Mouse (Mus musculus) forebrain, embryonic 13.5 days (tissue): ENCODE data around the gene Ncoa6. TPM values are rescaled to one million over a fixed set of nuclear protein-coding genes. Genes with fewer than 3 reads are reported as not detected.
A peak's percentile ranks its signal among the peaks of the same experiment; 100 is the strongest.

Experiments
- ATAC-seq: fragments of 200-750 bp; cut with Nextera tagmentation; 2 replicates; pipeline ENCODE4 v1.8.0; 2017
- H3K27ac ChIP-seq: fragments of 300-500 bp; sonication (generic); 2 replicates; pipeline ENCODE4 v1.5.1; 2015; ENCODE audit warnings: inconsistent platforms, mild to moderate bottlenecking, moderate library complexity
- H3K27me3 ChIP-seq: fragments of 300-500 bp; sonication (generic); 2 replicates; pipeline ENCODE4 v1.6.1; 2015; ENCODE audit warnings: mild to moderate bottlenecking, inconsistent platforms
- H3K36me3 ChIP-seq: fragments of 300-500 bp; sonication (generic); 2 replicates; pipeline ENCODE4 v1.6.1; 2015; ENCODE audit warnings: mild to moderate bottlenecking, inconsistent platforms; ENCODE audit not compliant: poor library complexity, severe bottlenecking
- H3K4me1 ChIP-seq: fragments of 300-500 bp; sonication (generic); 2 replicates; pipeline ENCODE4 v1.6.1; 2015; ENCODE audit warnings: inconsistent platforms
- H3K4me2 ChIP-seq: fragments of 300-500 bp; sonication (generic); 2 replicates; pipeline ENCODE4 v1.6.1; 2015; ENCODE audit warnings: inconsistent platforms, mild to moderate bottlenecking, moderate library complexity
- H3K4me3 ChIP-seq: fragments of 300-500 bp; sonication (generic); 2 replicates; pipeline ENCODE4 v1.5.1; 2015; ENCODE audit warnings: mild to moderate bottlenecking, inconsistent platforms
- H3K9ac ChIP-seq: fragments of 300-500 bp; sonication (generic); 2 replicates; pipeline ENCODE4 v1.6.1; 2015; ENCODE audit warnings: mild to moderate bottlenecking, inconsistent platforms
- H3K9me3 ChIP-seq: fragments of 300-500 bp; sonication (generic); replicated peaks from 2 replicates; pipeline ENCODE4 v1.6.1; 2016; ENCODE audit warnings: inconsistent platforms
- WGBS: fragments of 180-500 bp; shearing (Covaris S2); methylation state at CpG from one replicate; pipeline ENCODE4 v1.1.7; 2015; 5-methylcytosine and 5-hydroxymethylcytosine counted together
- polyA plus RNA-seq: library from polyadenylated mRNA; unstranded; fragments of >200 nt; fragmentation: Nextera tagmentation; extraction: Ambion mirVana; gene quantifications from 2 replicates; pipeline ENCODE4 v1.2.1, GENCODE M21; 2015

The Ncoa6 gene
- polyA plus RNA-seq, 1 experiment from 2014 or later: 30.5 TPM

DNA sequence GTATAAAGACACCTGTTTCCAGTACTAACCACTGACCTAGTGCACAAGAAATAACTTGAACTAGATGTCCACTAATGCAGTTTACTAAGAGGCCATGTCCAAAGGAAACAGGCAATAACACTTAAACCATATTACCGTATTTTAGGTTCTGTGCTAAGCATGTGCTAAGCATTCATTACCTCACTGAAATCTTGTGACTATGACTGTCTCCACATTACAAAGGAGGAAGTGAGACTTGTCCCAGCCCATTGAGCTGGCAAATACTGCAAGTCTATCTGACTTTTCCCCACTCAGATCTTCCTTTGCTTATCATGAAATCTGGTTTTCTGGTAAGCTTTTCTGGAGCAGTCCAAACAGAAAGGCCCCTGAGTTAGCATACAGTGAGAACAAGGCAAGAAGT is 69.1 kb downstream of the Ncoa6 start:
- Histone ChIP-seq H3K36me3 (peaks cover 78% of the 10 kb centered on the region), H3K9ac (no peak overlapping the region), H3K4me2 (no peak overlapping the region), H3K27me3 (no peaks in the 10 kb centered on the region), H3K27ac (no peak overlapping the region), H3K9me3 (no peaks in the 10 kb centered on the region), H3K4me1 (no peaks in the 10 kb centered on the region), H3K4me3 (no peak overlapping the region)
- ATAC-seq: no peak
- WGBS: 100% methylated on average over 1 of the region's 1 CpGs

- peaks cover 71% of the 10 kb centered on the region for H3K36me3 ChIP-seq
- WGBS: 99% methylated on average over 4 of the region's 4 CpGs
Measured at GRCm38 (mm10) chr2:155401926-155402325, 71.8 kb downstream of the Ncoa6 start.

DNA sequence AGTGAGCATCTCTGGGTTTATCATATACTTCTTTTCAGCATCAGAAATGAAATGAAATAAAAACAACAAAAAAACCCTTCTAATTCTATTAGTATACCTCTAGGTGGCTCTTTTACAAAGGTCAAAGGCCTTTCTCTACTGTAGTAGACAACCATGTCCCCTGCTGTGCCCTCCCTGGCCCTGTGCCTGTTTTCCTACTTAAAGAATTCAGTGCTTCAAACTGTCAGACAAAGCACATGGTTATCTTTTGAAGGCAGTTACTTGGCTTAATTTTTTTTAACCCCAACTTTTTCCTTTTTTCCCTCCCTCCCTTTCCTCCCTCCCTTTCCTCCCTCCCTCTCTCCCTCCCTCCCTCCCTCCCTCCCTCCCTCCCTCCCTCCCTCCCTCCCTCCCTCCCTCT is 73.4 kb downstream of the Ncoa6 start:
- no peak overlapping the region for H3K4me3 ChIP-seq
- no peak overlapping the region for H3K27ac ChIP-seq
- ATAC-seq: no peak
- H3K27me3 ChIP-seq: no peaks in the 10 kb centered on the region
- no peaks in the 10 kb centered on the region for H3K9me3 ChIP-seq
- no peak overlapping the region for H3K4me2 ChIP-seq
- peaks cover 69% of the 10 kb centered on the region for H3K36me3 ChIP-seq
- no peak overlapping the region for H3K9ac ChIP-seq
- H3K4me1 ChIP-seq: no peaks in the 10 kb centered on the region

More at GRCm38 (mm10) chr2:155401926-155402325, 71.8 kb downstream of the Ncoa6 start:
- H3K27me3 ChIP-seq: no peaks in the 10 kb centered on the region
- no peak overlapping the region for H3K27ac ChIP-seq
- H3K4me3 ChIP-seq: no peak overlapping the region
- no peak for ATAC-seq
- H3K4me1 ChIP-seq: no peaks in the 10 kb centered on the region
- no peak overlapping the region for H3K9ac ChIP-seq
- no peaks in the 10 kb centered on the region for H3K9me3 ChIP-seq
- no peak overlapping the region for H3K4me2 ChIP-seq

GRCm38 (mm10) chr2:155394586-155394985 is 79.1 kb downstream of the Ncoa6 start:
- no peak overlapping the region for H3K9ac ChIP-seq
- WGBS: 90% methylated on average over 5 of the region's 5 CpGs
- no peak for ATAC-seq
- no peak overlapping the region for H3K4me2 ChIP-seq
- H3K36me3 ChIP-seq: peaks cover 56% of the 10 kb centered on the region
- no peaks in the 10 kb centered on the region for H3K9me3 ChIP-seq
- H3K27me3 ChIP-seq: no peaks in the 10 kb centered on the region
- no peak overlapping the region for H3K4me3 ChIP-seq
- H3K27ac ChIP-seq: no peak overlapping the region
- H3K4me1 ChIP-seq: no peaks in the 10 kb centered on the region

GRCm38 (mm10) chr2:155388573-155388972 is 85.1 kb downstream of the Ncoa6 start:
- ATAC-seq: no peak

DNA sequence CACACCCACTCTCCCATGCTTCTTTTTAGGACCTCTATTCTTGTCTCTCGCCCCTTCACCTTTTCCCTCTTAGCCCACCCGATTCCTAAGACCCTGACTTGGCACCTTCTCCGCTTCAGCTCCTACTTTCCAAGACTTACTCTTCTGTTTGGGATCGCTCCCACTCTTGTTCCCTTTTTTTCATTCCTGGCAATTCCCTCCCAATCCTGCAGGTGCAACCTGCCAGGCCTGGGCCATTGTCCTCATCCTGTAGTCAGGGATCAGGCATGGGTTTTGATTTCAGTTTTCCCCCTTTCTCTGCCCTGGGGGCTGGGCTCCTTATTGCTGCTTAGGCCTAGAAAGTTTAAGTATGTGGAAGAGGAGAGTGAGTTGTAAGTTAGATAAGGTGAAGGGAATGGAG is 86.6 kb downstream of the Ncoa6 start:
- Histone ChIP-seq H3K27me3 (no peaks in the 10 kb centered on the region), H3K9me3 (no peaks in the 10 kb centered on the region), H3K27ac (no peak overlapping the region), H3K9ac (0 out of 2 replicates have a peak overlapping the region, but pooled peaks have one; percentile 60), H3K4me1 (peaks cover 48% of the 10 kb centered on the region), H3K4me2 (no peak overlapping the region; the same call in 1 of the 2 replicates), H3K36me3 (peaks cover 56% of the 10 kb centered on the region), H3K4me3 (no peak overlapping the region)
- WGBS: 40% methylated on average over 4 of the region's 4 CpGs
- no peak for ATAC-seq

More at GRCm38 (mm10) chr2:155388573-155388972, 85.1 kb downstream of the Ncoa6 start:
- Histone ChIP-seq H3K9me3 (no peaks in the 10 kb centered on the region), H3K36me3 (peaks cover 60% of the 10 kb centered on the region), H3K4me1 (peaks cover 34% of the 10 kb centered on the region), H3K4me2 (no peak overlapping the region), H3K9ac (no peak overlapping the region), H3K4me3 (no peak overlapping the region), H3K27me3 (no peaks in the 10 kb centered on the region), H3K27ac (no peak overlapping the region)
- WGBS: 90% methylated on average over 2 of the region's 2 CpGs

DNA sequence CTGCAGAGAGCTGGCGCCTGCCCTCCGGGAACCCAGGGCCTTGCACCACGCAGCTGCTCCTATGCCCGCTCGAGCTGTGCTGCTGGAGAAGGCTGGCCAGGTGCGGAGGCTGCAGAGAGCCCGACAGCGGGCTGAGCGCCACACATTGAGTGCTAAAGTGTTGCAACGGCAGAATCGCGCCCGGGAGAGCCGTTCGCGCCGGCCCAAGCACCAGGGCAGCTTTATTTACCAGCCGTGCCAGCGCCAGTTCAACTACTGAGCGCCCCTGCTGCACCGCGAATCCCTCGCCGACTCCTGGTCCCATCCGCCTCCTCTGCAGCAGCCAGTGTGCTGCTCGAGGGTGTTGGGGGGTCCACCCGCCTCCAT is 87.2 kb downstream of the Ncoa6 start:
- H3K9me3 ChIP-seq: no peaks in the 10 kb centered on the region
- peak overlapping the region; percentile 48 for H3K27ac ChIP-seq
- H3K9ac ChIP-seq: peak overlapping the region; percentile 60
- H3K4me2 ChIP-seq: peak overlapping the region; percentile 44
- 12% methylated on average over 27 of the region's 27 CpGs for WGBS
- H3K36me3 ChIP-seq: peaks cover 56% of the 10 kb centered on the region
- H3K4me1 ChIP-seq: peaks cover 48% of the 10 kb centered on the region
- ATAC-seq: no peak
- H3K4me3 ChIP-seq: peak overlapping the region; percentile 14; the same call in 1 of the 2 replicates
- no peaks in the 10 kb centered on the region for H3K27me3 ChIP-seq

DNA sequence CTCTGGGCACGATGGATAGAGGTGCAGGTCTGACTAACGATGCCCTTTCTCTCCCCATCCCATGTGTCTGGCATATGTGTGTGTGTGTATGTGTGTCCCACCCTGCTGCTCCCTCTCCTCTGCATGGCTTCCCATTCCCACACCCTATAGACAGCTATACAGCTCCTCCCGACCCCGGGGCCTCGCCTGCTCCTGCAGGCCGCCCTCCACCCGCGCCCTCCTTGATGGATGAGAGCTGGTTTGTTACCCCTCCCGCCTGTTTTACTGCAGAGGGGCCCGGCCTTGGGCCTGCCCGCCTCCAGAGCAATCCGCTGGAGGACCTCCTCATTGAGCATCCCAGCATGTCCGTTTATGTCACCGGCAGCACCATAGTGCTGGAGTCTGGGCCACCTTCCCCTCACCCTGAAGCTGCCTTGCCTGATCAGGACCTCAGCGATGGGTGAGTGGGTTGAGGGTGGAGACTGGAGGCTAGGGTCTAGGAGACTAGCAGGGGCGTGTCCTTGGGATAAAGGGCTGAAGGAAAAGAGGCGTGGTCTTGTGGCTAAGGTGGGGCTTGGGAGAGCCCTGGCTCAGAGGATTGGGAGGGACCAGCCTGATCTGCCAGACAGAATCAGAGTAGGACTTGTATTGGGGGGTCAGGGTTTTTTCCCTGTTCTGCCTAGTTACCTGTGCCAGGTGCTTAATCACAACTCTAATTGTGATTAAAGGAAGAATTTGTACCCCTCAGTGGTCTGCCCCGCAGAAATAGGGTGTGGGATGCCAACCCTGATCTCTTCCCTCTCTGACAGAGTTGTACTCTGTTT is 87.8 kb downstream of the Ncoa6 start:
- H3K4me1 ChIP-seq: peaks cover 50% of the 10 kb centered on the region
- peak overlapping the region; percentile 14 for H3K4me3 ChIP-seq
- peak overlapping the region; percentile 60 for H3K9ac ChIP-seq
- peak overlapping the region; percentile 44 for H3K4me2 ChIP-seq
- ATAC-seq: no peak
- peak overlapping the region; percentile 48 for H3K27ac ChIP-seq
- peaks cover 52% of the 10 kb centered on the region for H3K36me3 ChIP-seq
- no peaks in the 10 kb centered on the region for H3K27me3 ChIP-seq
- no peaks in the 10 kb centered on the region for H3K9me3 ChIP-seq
- 45% methylated on average over 18 of the region's 18 CpGs for WGBS

DNA sequence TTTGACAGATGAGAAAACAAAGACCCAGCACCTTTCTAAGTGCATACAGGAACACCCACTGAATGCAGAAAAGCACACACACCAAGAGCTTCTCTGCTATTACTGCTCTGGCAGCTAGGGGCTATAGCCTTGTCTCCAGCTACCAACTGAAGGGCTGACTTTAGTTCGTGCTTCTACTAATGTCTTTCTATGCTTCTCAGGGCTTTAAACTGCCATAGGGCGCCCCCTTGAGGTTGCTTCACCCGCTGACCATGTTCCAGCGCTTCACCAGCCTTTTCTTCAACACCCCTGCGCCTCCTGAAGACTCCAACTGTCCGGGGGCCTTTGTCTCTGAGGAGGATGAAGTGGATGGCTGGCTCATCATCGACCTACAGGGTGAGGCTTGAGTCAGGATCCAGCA is 88.6 kb downstream of the Ncoa6 start:
- H3K9ac ChIP-seq: peak overlapping the region; percentile 60; the same call in 1 of the 2 replicates
- no peak overlapping the region for H3K27ac ChIP-seq
- peaks cover 48% of the 10 kb centered on the region for H3K36me3 ChIP-seq
- no peaks in the 10 kb centered on the region for H3K9me3 ChIP-seq
- H3K27me3 ChIP-seq: peaks cover 8% of the 10 kb centered on the region
- peaks cover 57% of the 10 kb centered on the region for H3K4me1 ChIP-seq
- 0 out of 2 replicates have a peak overlapping the region, but pooled peaks have one; percentile 5 for H3K4me3 ChIP-seq
- ATAC-seq: no peak
- 18% methylated on average over 7 of the region's 7 CpGs for WGBS
- H3K4me2 ChIP-seq: peak overlapping the region; percentile 44

DNA sequence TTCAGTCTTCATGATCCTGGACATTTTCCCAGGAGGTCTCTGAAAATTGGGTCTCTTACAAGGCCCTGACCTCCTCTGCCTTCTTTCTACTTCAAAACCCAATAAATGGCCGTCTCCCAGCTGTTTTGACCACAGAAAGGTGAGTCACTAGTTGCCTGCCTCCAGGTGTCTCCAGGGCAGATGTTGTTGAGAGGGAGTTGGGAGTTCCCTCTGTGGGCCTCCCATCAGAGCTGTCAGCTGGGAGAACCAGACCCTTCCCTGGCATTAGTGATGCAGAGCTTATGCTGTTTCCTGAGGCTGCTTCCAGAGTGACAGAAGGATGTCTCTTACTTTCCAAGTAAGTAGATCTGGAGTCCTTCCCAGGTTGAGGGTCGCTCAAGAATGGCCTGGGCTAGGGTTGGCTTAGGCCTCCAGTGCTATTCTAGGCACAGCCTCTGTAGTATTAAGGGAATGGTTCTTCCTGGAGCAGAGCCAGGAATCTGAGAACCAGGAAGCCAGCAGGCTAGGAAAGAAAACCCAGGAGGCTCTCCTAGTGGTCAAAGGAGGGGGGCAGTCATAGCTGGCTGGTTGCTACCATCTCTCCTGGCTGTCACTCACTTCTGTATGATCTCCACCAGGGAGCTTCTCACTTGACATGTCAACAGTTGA is 90.8 kb downstream of the Ncoa6 start:
- no peak for ATAC-seq
- peak overlapping the region; percentile 95; the same call in 1 of the 2 replicates for H3K9ac ChIP-seq
- peak overlapping the region; percentile 76 for H3K4me3 ChIP-seq
- WGBS: 82% methylated on average over 2 of the region's 2 CpGs
- peaks cover 20% of the 10 kb centered on the region for H3K27me3 ChIP-seq
- peaks cover 27% of the 10 kb centered on the region for H3K36me3 ChIP-seq
- H3K4me2 ChIP-seq: peak overlapping the region; percentile 73
- peaks cover 57% of the 10 kb centered on the region for H3K4me1 ChIP-seq
- 0 out of 2 replicates have a peak overlapping the region, but pooled peaks have one; percentile 98 for H3K27ac ChIP-seq
- H3K9me3 ChIP-seq: no peaks in the 10 kb centered on the region

DNA sequence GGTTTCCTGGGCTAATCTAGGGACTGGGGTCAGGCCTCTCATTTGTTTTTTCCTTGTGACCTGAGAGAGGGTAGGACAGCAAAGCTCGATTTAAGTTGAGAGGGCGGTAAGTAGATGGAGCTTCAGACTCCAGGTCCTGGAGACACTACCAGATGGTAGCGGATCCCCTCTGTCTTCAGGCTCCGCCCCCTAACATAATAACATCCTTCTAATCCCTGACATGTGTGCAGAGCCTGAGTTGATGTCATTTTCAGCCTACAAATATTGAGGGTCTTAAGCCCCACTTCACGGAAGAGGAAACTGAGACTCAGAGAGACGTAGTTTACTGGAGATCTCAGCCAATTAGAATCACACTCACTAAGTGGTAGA is 91.4 kb downstream of the Ncoa6 start:
- Histone ChIP-seq H3K4me1 (peaks cover 56% of the 10 kb centered on the region), H3K27ac (peak overlapping the region; percentile 98), H3K27me3 (peaks cover 20% of the 10 kb centered on the region), H3K9me3 (no peaks in the 10 kb centered on the region), H3K9ac (peak overlapping the region; percentile 95), H3K4me2 (peak overlapping the region; percentile 73), H3K4me3 (peak overlapping the region; percentile 76), H3K36me3 (peaks cover 21% of the 10 kb centered on the region)
- 19% methylated on average over 6 of the region's 6 CpGs for WGBS
- ATAC-seq: peak; percentile 39

DNA sequence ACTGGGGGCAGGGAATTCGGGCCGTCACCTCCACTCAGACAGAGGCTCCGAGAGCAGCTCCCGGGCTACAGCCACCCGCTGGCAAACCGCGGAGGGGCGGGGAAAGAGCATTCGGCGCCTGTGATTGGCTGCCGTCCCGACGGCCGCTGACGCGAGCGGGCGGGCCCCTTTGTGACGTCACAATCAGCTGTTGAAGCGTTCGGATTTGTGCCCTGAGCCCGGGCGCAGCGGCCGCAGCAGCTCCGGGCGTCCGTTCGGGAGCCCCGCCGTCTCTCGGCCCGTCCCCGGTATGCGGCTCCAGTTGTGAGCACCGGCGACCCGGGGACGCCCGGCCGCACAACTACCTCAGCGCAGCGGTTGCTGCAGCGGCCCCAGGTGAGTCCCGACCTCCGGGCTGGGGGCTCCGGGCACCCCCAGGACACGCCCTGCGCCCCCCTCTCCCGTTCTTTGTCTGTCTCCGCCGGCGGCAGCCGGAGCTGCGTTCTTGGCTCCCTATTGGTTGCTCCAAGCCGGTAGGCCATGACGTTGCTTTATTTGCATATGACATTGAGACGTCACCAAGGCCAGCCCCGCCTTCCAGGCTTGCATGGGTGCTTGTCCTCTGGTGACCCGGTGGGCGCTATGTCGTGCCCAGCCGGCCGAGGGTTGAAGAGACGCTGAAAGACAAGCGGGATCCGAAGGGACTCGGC is 91.9 kb downstream of the Ncoa6 start:
- Histone ChIP-seq H3K4me3 (peak overlapping the region; percentile 76), H3K9ac (peak overlapping the region; percentile 95), H3K36me3 (peaks cover 16% of the 10 kb centered on the region), H3K27me3 (peaks cover 20% of the 10 kb centered on the region), H3K4me2 (peak overlapping the region; percentile 73), H3K27ac (peak overlapping the region; percentile 98), H3K9me3 (no peaks in the 10 kb centered on the region), H3K4me1 (peaks cover 51% of the 10 kb centered on the region)
- peak; percentile 95 for ATAC-seq
- under 1% methylated on average over 62 of the region's 68 CpGs for WGBS
